Mouse (Mus musculus): ENCODE measurements around the gene Olfr1437.
"Not testable (repeated sequence)": the region's sequence is repeated elsewhere in the genome, so short reads cannot be mapped to it uniquely, and the experiment has no call there.

The Olfr1437 gene

DNA sequence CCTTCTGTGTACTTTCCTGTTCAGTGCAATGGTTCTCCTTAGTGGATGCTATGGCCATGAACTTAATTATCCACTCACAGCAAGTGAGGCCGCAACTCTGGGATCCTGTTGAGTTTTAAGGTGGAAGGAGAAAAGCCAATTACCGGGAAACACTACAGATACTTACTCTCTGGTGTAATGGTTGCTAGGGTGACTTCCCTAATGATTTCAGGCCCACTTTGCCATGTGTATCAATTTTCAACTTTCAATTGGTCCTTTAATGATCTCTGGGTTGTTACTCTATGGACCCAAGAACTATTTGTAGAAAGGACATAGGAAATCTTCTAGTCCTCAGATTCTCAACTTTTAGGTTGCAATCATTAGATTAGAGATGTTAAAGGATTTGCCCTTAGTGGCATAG, at the start of gene Olfr1437:
TSS of gene Olfr1437 (minus strand) at position 101 of the 400 bp plus-strand sequence.
- in situ Hi-C loops (cut with MboI; ENCODE audit: low pct_unique_long_range_greater_than_20kb in 1 of 2, low sequenced_read_pairs in 2 of 2, unreplicated experiment in 1 of 2): no loop called here

DNA sequence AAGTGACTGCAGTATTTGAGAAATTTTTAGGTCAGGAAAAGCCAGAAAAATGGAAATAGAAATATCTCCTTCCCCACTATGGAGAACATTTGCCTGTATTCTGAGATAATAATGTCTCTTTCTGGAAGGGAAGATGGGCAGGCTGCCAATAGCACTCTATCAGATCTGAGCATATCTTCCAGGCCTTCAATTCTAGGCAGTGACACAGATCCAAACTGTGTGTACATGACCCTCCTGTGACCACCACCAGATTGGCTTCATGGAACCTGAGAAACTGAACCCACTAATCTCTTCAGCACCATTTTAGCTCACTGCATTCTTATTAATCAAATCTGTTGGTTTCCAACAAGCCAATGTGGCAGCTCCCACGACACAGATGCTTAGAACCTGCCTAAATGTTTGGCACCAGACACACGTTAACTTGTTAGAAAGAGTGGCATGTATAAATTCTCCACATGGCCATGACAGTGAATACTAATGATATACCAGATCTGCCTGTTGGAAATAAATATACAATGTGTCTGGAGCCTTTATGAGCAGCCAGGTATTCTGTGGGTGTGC, 49.6 kb upstream of the Olfr1437 start:
- in situ Hi-C loops (cut with MboI; ENCODE audit: low pct_unique_long_range_greater_than_20kb in 1 of 2, low sequenced_read_pairs in 2 of 2, unreplicated experiment in 1 of 2): no loop called here

DNA sequence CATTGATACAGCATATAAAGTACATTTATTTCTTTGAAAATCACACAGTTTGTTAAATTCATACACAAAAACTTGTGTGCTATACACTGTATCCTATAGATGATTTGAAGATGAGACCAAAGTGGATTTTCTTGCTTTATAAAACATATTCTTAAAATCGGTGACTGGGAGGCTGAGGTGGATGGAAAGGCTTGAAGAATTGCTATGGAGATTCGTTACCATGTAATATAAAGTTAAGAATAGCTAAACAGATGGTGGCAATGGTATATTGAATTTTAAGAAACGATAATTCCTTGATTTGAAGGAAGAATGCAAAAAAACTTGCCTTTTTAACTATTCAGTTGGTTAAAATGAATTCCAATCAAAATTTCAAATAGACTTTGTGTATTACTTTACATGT, 48.1 kb upstream of the Olfr1437 start:
- in situ Hi-C loops (cut with MboI; ENCODE audit: low pct_unique_long_range_greater_than_20kb in 1 of 2, low sequenced_read_pairs in 2 of 2, unreplicated experiment in 1 of 2): no loop called here

DNA sequence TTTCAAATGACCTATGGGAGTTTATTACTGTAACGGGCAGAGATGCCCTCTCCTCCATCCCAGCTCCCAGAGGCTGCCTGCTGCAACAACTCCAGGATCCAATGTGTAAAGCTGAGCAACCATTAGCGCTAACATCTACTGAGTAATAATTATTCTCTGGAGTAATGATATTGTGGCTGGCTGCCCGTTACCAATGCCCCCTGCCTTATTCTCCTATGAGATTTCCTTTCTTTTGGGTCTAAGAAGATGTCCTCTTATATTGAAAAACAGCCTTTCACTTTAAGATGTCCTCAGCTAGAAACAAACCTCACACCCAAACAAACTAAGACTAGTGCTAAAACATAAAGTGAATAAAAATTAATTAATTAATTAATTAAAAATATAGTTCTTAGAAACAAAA, 10.9 kb upstream of the Olfr1437 start, which contains the start of gene Olfr1438-ps1:
TSS of gene Olfr1438-ps1 (minus strand) at position 101 of the 400 bp plus-strand sequence.
- in situ Hi-C loops (cut with MboI; ENCODE audit: low pct_unique_long_range_greater_than_20kb in 1 of 2, low sequenced_read_pairs in 2 of 2, unreplicated experiment in 1 of 2): no loop called here

DNA sequence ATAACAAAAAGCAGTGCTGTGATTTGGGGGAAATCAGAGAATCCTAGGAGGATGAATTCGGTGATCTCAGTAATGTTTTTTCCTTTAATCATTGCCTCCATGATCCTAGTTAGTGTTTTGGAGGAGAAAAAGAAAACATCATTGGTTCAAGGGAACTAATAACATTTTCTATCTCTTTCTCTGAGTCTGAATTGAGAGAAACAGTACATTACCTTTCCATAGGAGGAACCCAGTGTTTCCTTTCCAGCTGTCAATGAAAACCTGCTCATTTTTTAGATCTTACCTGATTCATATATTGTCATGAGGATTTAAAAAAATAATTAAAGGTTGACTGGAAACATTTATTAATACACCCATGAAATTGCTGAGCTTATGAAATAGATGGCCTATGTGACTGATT, 25.9 kb downstream of the Olfr1437 start, which contains the start of gene Olfr1436:
TSS of gene Olfr1436 (minus strand) at position 101 of the 400 bp plus-strand sequence.
- in situ Hi-C loops (cut with MboI; ENCODE audit: low pct_unique_long_range_greater_than_20kb in 1 of 2, low sequenced_read_pairs in 2 of 2, unreplicated experiment in 1 of 2): not testable (repeated sequence)

DNA sequence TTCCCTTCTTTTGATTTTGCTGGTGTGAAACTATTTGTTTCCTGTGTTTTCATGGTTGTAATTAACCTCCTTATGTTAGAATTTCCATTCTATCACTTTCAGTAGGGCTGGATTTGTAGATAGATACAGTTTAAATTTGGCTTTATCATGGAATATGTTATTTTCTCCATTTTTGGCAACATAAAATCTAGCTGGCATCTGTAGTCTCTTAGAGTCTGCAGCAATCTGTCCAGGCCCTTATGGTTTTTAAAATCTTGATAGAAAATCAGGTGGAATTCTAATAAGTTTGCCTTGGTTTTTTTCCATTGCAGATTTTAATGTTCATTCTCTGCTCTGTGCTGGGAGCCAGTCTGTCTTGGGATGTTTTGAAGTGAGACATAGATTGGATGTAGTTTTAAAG, 31.9 kb downstream of the Olfr1437 start:
- in situ Hi-C loops (cut with MboI; ENCODE audit: low pct_unique_long_range_greater_than_20kb in 1 of 2, low sequenced_read_pairs in 2 of 2, unreplicated experiment in 1 of 2): no loop called here

DNA sequence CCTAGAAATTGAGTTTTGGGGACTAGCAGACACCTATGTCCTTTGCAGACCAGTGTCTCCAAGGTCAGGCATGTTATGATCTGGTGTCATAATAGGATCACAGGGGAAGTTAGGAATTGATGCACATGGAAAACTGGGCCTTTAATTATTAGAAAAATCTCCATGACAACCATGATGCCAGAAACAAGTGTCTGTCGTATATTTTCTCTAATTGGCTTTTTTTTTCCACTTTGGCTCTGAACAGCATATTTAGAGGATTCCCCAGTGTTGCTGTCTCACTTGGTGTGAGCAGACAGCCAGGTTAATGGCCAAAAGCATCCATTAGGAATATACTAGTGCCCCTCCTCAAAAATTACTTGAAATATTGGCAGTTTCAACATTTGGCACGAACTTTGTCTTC, 45.3 kb downstream of the Olfr1437 start, which contains the start of gene Olfr1434:
TSS of gene Olfr1434 (plus strand) at position 301 of the 400 bp plus-strand sequence.
- in situ Hi-C loops (cut with MboI; ENCODE audit: low pct_unique_long_range_greater_than_20kb in 1 of 2, low sequenced_read_pairs in 2 of 2, unreplicated experiment in 1 of 2): no loop called here
